Mouse (Mus musculus) bone marrow macrophage, adult 2 months (primary cell): Measurements from ENCODE around the gene Uqcrfs1.

Experiments used
- CTCF ChIP-seq: IDR thresholded peaks from 2 replicates; pipeline ENCODE4 v1.5.1; 2012; ENCODE audit warnings: low read depth, mild to moderate bottlenecking, low read length, moderate library complexity
- POLR2A ChIP-seq: IDR thresholded peaks from 2 replicates; pipeline ENCODE4 v1.6.1; 2012; ENCODE audit warnings: mild to moderate bottlenecking, low read depth, low read length, borderline replicate concordance

- TF ChIP-seq CTCF (no peak), POLR2A (no peak)
Measured at GRCm38 (mm10) chr13:30567571-30567970, 22.4 kb upstream of the Uqcrfs1 start.
